Mouse (Mus musculus): ENCODE results near the gene Gm9945.

DNA sequence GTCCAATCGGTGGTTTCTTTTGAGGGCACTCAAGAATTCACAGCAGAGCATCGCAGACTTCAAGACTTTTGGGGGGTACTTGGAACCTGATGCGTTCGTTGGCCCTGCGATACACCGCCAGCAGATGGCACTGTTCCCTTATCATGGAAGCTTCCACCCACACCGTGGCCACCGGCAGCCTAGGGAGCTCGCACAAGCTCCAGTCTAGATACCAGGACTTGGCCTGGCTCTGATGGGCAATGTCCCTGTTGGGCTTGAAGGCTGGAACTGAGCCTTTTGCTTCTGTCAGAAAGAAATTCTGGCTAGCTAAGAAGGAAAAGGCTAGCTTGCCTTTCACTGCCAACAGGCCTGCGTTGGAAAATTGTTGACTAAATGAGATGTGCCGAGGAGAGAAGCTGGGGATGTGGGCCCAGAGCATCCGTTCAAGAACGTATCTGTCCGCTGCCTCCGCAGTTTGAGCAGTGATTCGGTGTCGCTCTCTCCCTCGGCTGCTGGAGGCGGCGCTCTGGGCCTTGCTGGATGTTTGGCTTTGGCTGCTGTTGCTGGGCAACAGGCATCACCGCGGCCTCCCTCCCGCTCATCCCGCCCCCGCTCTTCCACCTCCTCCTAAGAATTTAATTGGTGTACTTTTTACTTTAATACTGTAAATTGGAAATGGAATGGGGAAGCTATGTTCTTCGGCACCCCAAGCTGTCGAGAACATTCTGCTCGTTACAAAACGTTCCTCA, 9.8 kb upstream of the Gm9945 start, which contains the start of gene Gm9837:
- peak; percentile 90 for TF ChIP-seq CTCF (IDR thresholded peaks at IDR 0.05; ENCODE audit: low read depth)
- TF ChIP-seq EP300 (IDR thresholded peaks at IDR 0.05; ENCODE audit: low read depth), result no peak

Measured in heart, postnatal 0 days (tissue).